Mouse (Mus musculus) neural tube, embryonic 12.5 days (tissue): Measurements from ENCODE around the gene Skp1a. TPM values are rescaled to one million over a fixed set of nuclear protein-coding genes. Genes with fewer than 3 reads are reported as not detected.
"Not testable (repeated sequence)": the region's sequence is repeated elsewhere in the genome, so short reads cannot be mapped to it uniquely, and the experiment has no call there.

Experiments used
- ATAC-seq: fragments of 200-750 bp; cut with Nextera tagmentation; 2 replicates; pipeline ENCODE4 v1.8.0; 2017; ENCODE audit warnings: low read depth, mild to moderate bottlenecking, moderate TSS enrichment, moderate library complexity; ENCODE audit not compliant: low FRiP score
- H3K27ac ChIP-seq: fragments of 300-500 bp; sonication (generic); 2 replicates; pipeline ENCODE4 v1.5.1; 2016
- H3K27me3 ChIP-seq: fragments of 300-500 bp; sonication (generic); replicated peaks from 2 replicates; pipeline ENCODE4 v1.6.1; 2016; ENCODE audit warnings: mild to moderate bottlenecking
- H3K36me3 ChIP-seq: fragments of 300-500 bp; sonication (generic); 2 replicates; pipeline ENCODE4 v1.6.1; 2016; ENCODE audit warnings: mild to moderate bottlenecking
- H3K4me1 ChIP-seq: fragments of 300-500 bp; sonication (generic); 2 replicates; pipeline ENCODE4 v1.6.1; 2016
- H3K4me2 ChIP-seq: fragments of 300-500 bp; sonication (generic); replicated peaks from 2 replicates; pipeline ENCODE4 v1.6.1; 2016; ENCODE audit warnings: mild to moderate bottlenecking
- H3K4me3 ChIP-seq: fragments of 300-500 bp; sonication (generic); 2 replicates; pipeline ENCODE4 v1.5.1; 2016
- H3K9ac ChIP-seq: fragments of 300-500 bp; sonication (generic); 2 replicates; pipeline ENCODE4 v1.6.1; 2016; ENCODE audit warnings: mild to moderate bottlenecking
- H3K9me3 ChIP-seq: fragments of 300-500 bp; sonication (generic); 2 replicates; pipeline ENCODE4 v1.6.1; 2016; ENCODE audit warnings: mild to moderate bottlenecking
- WGBS: fragments of 180-500 bp; shearing (Covaris S2); methylation state at CpG from one replicate; pipeline ENCODE4 v1.1.7; 2016; 5-methylcytosine and 5-hydroxymethylcytosine counted together
- polyA plus RNA-seq: library from polyadenylated mRNA; unstranded; fragments of >200 nt; fragmentation: Nextera tagmentation; extraction: Ambion mirVana; gene quantifications from 2 replicates; pipeline ENCODE4 v1.2.1, GENCODE M21; 2016

The Skp1a gene
- 1,002 and 1,024 TPM in 2 replicates for polyA plus RNA-seq

GRCm38 (mm10) chr11:52231606-52232541 lies at the start of gene Skp1a:
Skp1a (plus strand) TSS chr11:52231995.
- Histone ChIP-seq H3K27ac (peak within 1 kb of the TSS; percentile 97), H3K9ac (peak within 1 kb of the TSS; percentile 93), H3K9me3 (no peaks in the 10 kb centered on the region), H3K4me2 (peak within 1 kb of the TSS; percentile 83), H3K27me3 (no peaks in the 10 kb centered on the region), H3K4me1 (peaks cover 18% of the 10 kb centered on the region), H3K4me3 (peak within 1 kb of the TSS; percentile 76), H3K36me3 (peaks cover 5% of the 10 kb centered on the region; the same call in 1 of the 2 replicates)
- ATAC-seq = peak; percentile 91
- WGBS = under 1% methylated on average over 87 of the region's 87 CpGs

GRCm38 (mm10) chr11:52196496-52197023 lies 35.2 kb upstream of the Skp1a start:
- ATAC-seq, H3K36me3 ChIP-seq, H3K27me3 ChIP-seq, H3K9me3 ChIP-seq, H3K27ac ChIP-seq, H3K9ac ChIP-seq, H3K4me3 ChIP-seq, H3K4me1 ChIP-seq, H3K4me2 ChIP-seq: not testable (repeated sequence)
- 95% methylated on average over 8 of the region's 8 CpGs for WGBS

GRCm38 (mm10) chr11:52213887-52214286 lies 17.9 kb upstream of the Skp1a start, which contains the start of gene Olfr1371:
Olfr1371 (minus strand) TSS chr11:52213987.
- Histone ChIP-seq H3K36me3 (no peaks in the 10 kb centered on the region), H3K9me3 (no peaks in the 10 kb centered on the region), H3K9ac (no peak within 1 kb of the TSS), H3K27ac (no peak within 1 kb of the TSS), H3K27me3 (no peaks in the 10 kb centered on the region), H3K4me3 (no peak within 1 kb of the TSS), H3K4me1 (no peaks in the 10 kb centered on the region), H3K4me2 (no peak within 1 kb of the TSS)
- no peak for ATAC-seq

- 0 out of 2 replicates have a peak, but pooled peaks have one; percentile 29 for ATAC-seq
- H3K9ac ChIP-seq = no peak overlapping the region
These were observed 11.5 kb upstream of the Skp1a start for GRCm38 (mm10) chr11:52220282-52220681.

GRCm38 (mm10) chr11:52221921-52222320 lies 9.9 kb upstream of the Skp1a start:
- not testable (repeated sequence) for H3K4me3 ChIP-seq, H3K27me3 ChIP-seq, H3K4me2 ChIP-seq, H3K9ac ChIP-seq, H3K36me3 ChIP-seq, H3K9me3 ChIP-seq, H3K27ac ChIP-seq, H3K4me1 ChIP-seq, ATAC-seq
- 92% methylated on average over 6 of the region's 6 CpGs for WGBS

More at GRCm38 (mm10) chr11:52220282-52220681, 11.5 kb upstream of the Skp1a start:
- Histone ChIP-seq H3K4me2 (peak overlapping the region; percentile 31; the same call in 1 of the 2 replicates), H3K27me3 (peaks cover 8% of the 10 kb centered on the region; the same call in 1 of the 2 replicates), H3K9me3 (no peaks in the 10 kb centered on the region), H3K4me3 (no peak overlapping the region), H3K4me1 (no peaks in the 10 kb centered on the region), H3K36me3 (no peaks in the 10 kb centered on the region), H3K27ac (no peak overlapping the region)
- WGBS = 10% methylated on average over 4 of the region's 4 CpGs

GRCm38 (mm10) chr11:52222891-52223290 lies 8.9 kb upstream of the Skp1a start:
- Histone ChIP-seq H3K4me3 (no peak overlapping the region), H3K36me3 (no peaks in the 10 kb centered on the region), H3K9me3 (no peaks in the 10 kb centered on the region), H3K4me2 (no peak overlapping the region), H3K27ac (no peak overlapping the region), H3K4me1 (no peaks in the 10 kb centered on the region), H3K9ac (no peak overlapping the region), H3K27me3 (peaks cover 8% of the 10 kb centered on the region; the same call in 1 of the 2 replicates)
- ATAC-seq = no peak
- WGBS = 76% methylated on average over 6 of the region's 6 CpGs

- Histone ChIP-seq H3K4me1 (no peaks in the 10 kb centered on the region), H3K4me3 (no peak overlapping the region), H3K9ac (no peak overlapping the region), H3K27ac (no peak overlapping the region), H3K4me2 (no peak overlapping the region), H3K9me3 (no peaks in the 10 kb centered on the region), H3K36me3 (no peaks in the 10 kb centered on the region), H3K27me3 (peaks cover 8% of the 10 kb centered on the region; the same call in 1 of the 2 replicates)
- ATAC-seq = no peak
- 18% methylated on average over 19 of the region's 19 CpGs for WGBS
These were observed 7.7 kb upstream of the Skp1a start for GRCm38 (mm10) chr11:52223968-52224682.

GRCm38 (mm10) chr11:52225986-52226599 lies 5.7 kb upstream of the Skp1a start:
- Histone ChIP-seq H3K9ac (no peak overlapping the region), H3K36me3 (no peaks in the 10 kb centered on the region), H3K4me2 (no peak overlapping the region), H3K4me3 (no peak overlapping the region), H3K27ac (no peak overlapping the region), H3K4me1 (peaks cover 7% of the 10 kb centered on the region; the same call in 1 of the 2 replicates), H3K9me3 (no peaks in the 10 kb centered on the region), H3K27me3 (peaks cover 8% of the 10 kb centered on the region; the same call in 1 of the 2 replicates)
- no peak for ATAC-seq
- 68% methylated on average over 3 of the region's 3 CpGs for WGBS

- H3K9me3 ChIP-seq = no peaks in the 10 kb centered on the region
- ATAC-seq = no peak
- no peak overlapping the region for H3K9ac ChIP-seq
- no peak overlapping the region for H3K4me3 ChIP-seq
- peaks cover 8% of the 10 kb centered on the region; the same call in 1 of the 2 replicates for H3K27me3 ChIP-seq
- no peak overlapping the region for H3K4me2 ChIP-seq
- 73% methylated on average over 3 of the region's 3 CpGs for WGBS
- H3K27ac ChIP-seq = no peak overlapping the region
- peaks cover 7% of the 10 kb centered on the region; the same call in 1 of the 2 replicates for H3K4me1 ChIP-seq
- H3K36me3 ChIP-seq = no peaks in the 10 kb centered on the region
These were observed 4.7 kb upstream of the Skp1a start for GRCm38 (mm10) chr11:52227053-52227452.

GRCm38 (mm10) chr11:52227466-52228226 lies 4.1 kb upstream of the Skp1a start:
- Histone ChIP-seq H3K36me3 (no peaks in the 10 kb centered on the region), H3K27ac (no peak overlapping the region), H3K4me3 (no peak overlapping the region), H3K4me2 (no peak overlapping the region), H3K9ac (no peak overlapping the region), H3K27me3 (peaks cover 8% of the 10 kb centered on the region; the same call in 1 of the 2 replicates), H3K9me3 (no peaks in the 10 kb centered on the region), H3K4me1 (peaks cover 7% of the 10 kb centered on the region; the same call in 1 of the 2 replicates)
- no peak for ATAC-seq
- 80% methylated on average over 13 of the region's 13 CpGs for WGBS
